Mouse (Mus musculus): ENCODE results near the gene Rbp4. TPM values are rescaled to one million over a fixed set of nuclear protein-coding genes. Genes with fewer than 3 reads are reported as not detected.

The Rbp4 gene
- polyA plus RNA-seq, 1 experiment from 2014 or later: 19.8 TPM

GRCm38 (mm10) chr19:38096858-38097758, 28.0 kb downstream of the Rbp4 start, which contains the start of gene Ffar4:
TSS of gene Ffar4 (plus strand) at chr19:38097071.
- H3K4me1 ChIP-seq (replicated peaks; ENCODE audit: control insufficient read depth, insufficient read depth, low read length): 0 out of 2 replicates have a peak, but pooled peaks cover 6% of the 10 kb centered on the region
- under 1% methylated on average over 76 of the region's 77 CpGs for WGBS
- peaks cover 34% of the 10 kb centered on the region for H3K27me3 ChIP-seq (ENCODE audit: control insufficient read depth, insufficient read depth, low read depth, low read length)
- H3K4me3 ChIP-seq (ENCODE audit: low read length): peak within 1 kb of the TSS; percentile 40
- peak; percentile 73 for ATAC-seq (ENCODE audit: low read depth)
- H3K9ac ChIP-seq (ENCODE audit: low read length): peak within 1 kb of the TSS; percentile 31; the same call in 1 of the 2 replicates
- no peaks in the 10 kb centered on the region for H3K9me3 ChIP-seq (ENCODE audit: control insufficient read depth, low read length)
- H3K4me2 ChIP-seq (ENCODE audit: low read depth, low read length): peak within 1 kb of the TSS; percentile 64
- H3K27ac ChIP-seq (ENCODE audit: low read length): no peak within 1 kb of the TSS
- no peaks in the 10 kb centered on the region for H3K36me3 ChIP-seq (ENCODE audit: control insufficient read depth, insufficient read depth, low read length)

GRCm38 (mm10) chr19:38096231-38096630, 28.9 kb downstream of the Rbp4 start:
- H3K27me3 ChIP-seq (ENCODE audit: control insufficient read depth, insufficient read depth, low read depth, low read length): peaks cover 34% of the 10 kb centered on the region
- H3K9ac ChIP-seq (ENCODE audit: low read length): no peak overlapping the region
- peaks cover 10% of the 10 kb centered on the region; the same call in 1 of the 2 replicates for H3K4me1 ChIP-seq (replicated peaks; ENCODE audit: control insufficient read depth, insufficient read depth, low read length)
- no peaks in the 10 kb centered on the region for H3K36me3 ChIP-seq (ENCODE audit: control insufficient read depth, insufficient read depth, low read length)
- 8% methylated on average over 4 of the region's 4 CpGs for WGBS
- no peaks in the 10 kb centered on the region for H3K9me3 ChIP-seq (ENCODE audit: control insufficient read depth, low read length)
- no peak overlapping the region for H3K4me2 ChIP-seq (ENCODE audit: low read depth, low read length)
- H3K4me3 ChIP-seq (ENCODE audit: low read length): no peak overlapping the region
- ATAC-seq (ENCODE audit: low read depth): no peak
- no peak overlapping the region for H3K27ac ChIP-seq (ENCODE audit: low read length)

- 51% methylated on average over 4 of the region's 4 CpGs for WGBS
- peaks cover 10% of the 10 kb centered on the region for H3K27me3 ChIP-seq (ENCODE audit: control insufficient read depth, insufficient read depth, low read depth, low read length)
- H3K9me3 ChIP-seq (ENCODE audit: control insufficient read depth, low read length): no peaks in the 10 kb centered on the region
- ATAC-seq (ENCODE audit: low read depth): no peak
- no peak overlapping the region for H3K9ac ChIP-seq (ENCODE audit: low read length)
- H3K27ac ChIP-seq (ENCODE audit: low read length): peak overlapping the region; percentile 5; the same call in 1 of the 2 replicates
- H3K4me1 ChIP-seq (replicated peaks; ENCODE audit: control insufficient read depth, insufficient read depth, low read length): peaks cover 4% of the 10 kb centered on the region; the same call in 1 of the 2 replicates
- no peak overlapping the region for H3K4me2 ChIP-seq (ENCODE audit: low read depth, low read length)
- no peak overlapping the region for H3K4me3 ChIP-seq (ENCODE audit: low read length)
- H3K36me3 ChIP-seq (ENCODE audit: control insufficient read depth, insufficient read depth, low read length): no peaks in the 10 kb centered on the region
These were observed 33.5 kb downstream of the Rbp4 start for GRCm38 (mm10) chr19:38091512-38091985.

GRCm38 (mm10) chr19:38089358-38089757, 35.7 kb downstream of the Rbp4 start:
- peaks cover under 1% of the 10 kb centered on the region; the same call in 1 of the 2 replicates for H3K27me3 ChIP-seq (ENCODE audit: control insufficient read depth, insufficient read depth, low read depth, low read length)
- no peak overlapping the region for H3K4me3 ChIP-seq (ENCODE audit: low read length)
- 61% methylated on average over 8 of the region's 8 CpGs for WGBS
- no peak overlapping the region for H3K9ac ChIP-seq (ENCODE audit: low read length)
- no peak for ATAC-seq (ENCODE audit: low read depth)
- no peak overlapping the region for H3K4me2 ChIP-seq (ENCODE audit: low read depth, low read length)
- no peak overlapping the region for H3K27ac ChIP-seq (ENCODE audit: low read length)
- H3K9me3 ChIP-seq (ENCODE audit: control insufficient read depth, low read length): no peaks in the 10 kb centered on the region
- peaks cover 4% of the 10 kb centered on the region; the same call in 1 of the 2 replicates for H3K4me1 ChIP-seq (replicated peaks; ENCODE audit: control insufficient read depth, insufficient read depth, low read length)
- no peaks in the 10 kb centered on the region for H3K36me3 ChIP-seq (ENCODE audit: control insufficient read depth, insufficient read depth, low read length)

- Histone ChIP-seq H3K4me2 (ENCODE audit: low read depth, low read length) (no peak overlapping the region), H3K27ac (ENCODE audit: low read length) (no peak overlapping the region), H3K4me3 (ENCODE audit: low read length) (no peak overlapping the region), H3K27me3 (ENCODE audit: control insufficient read depth, insufficient read depth, low read depth, low read length) (no peaks in the 10 kb centered on the region), H3K36me3 (ENCODE audit: control insufficient read depth, insufficient read depth, low read length) (no peaks in the 10 kb centered on the region), H3K9me3 (ENCODE audit: control insufficient read depth, low read length) (no peaks in the 10 kb centered on the region), H3K4me1 (replicated peaks; ENCODE audit: control insufficient read depth, insufficient read depth, low read length) (peaks cover 4% of the 10 kb centered on the region; the same call in 1 of the 2 replicates), H3K9ac (ENCODE audit: low read length) (no peak overlapping the region)
- 40% methylated on average over 11 of the region's 11 CpGs for WGBS
- peak; percentile 95 for ATAC-seq (ENCODE audit: low read depth)
These were observed 38.0 kb downstream of the Rbp4 start for GRCm38 (mm10) chr19:38086948-38087551.

GRCm38 (mm10) chr19:38085841-38086240, 39.2 kb downstream of the Rbp4 start:
- no peaks in the 10 kb centered on the region for H3K4me1 ChIP-seq (replicated peaks; ENCODE audit: control insufficient read depth, insufficient read depth, low read length)
- no peak for ATAC-seq (ENCODE audit: low read depth)
- no peak overlapping the region for H3K9ac ChIP-seq (ENCODE audit: low read length)
- no peaks in the 10 kb centered on the region for H3K9me3 ChIP-seq (ENCODE audit: control insufficient read depth, low read length)
- H3K27ac ChIP-seq (ENCODE audit: low read length): no peak overlapping the region
- H3K36me3 ChIP-seq (ENCODE audit: control insufficient read depth, insufficient read depth, low read length): no peaks in the 10 kb centered on the region
- H3K27me3 ChIP-seq (ENCODE audit: control insufficient read depth, insufficient read depth, low read depth, low read length): no peaks in the 10 kb centered on the region
- H3K4me3 ChIP-seq (ENCODE audit: low read length): no peak overlapping the region
- WGBS: 81% methylated on average over 4 of the region's 4 CpGs
- H3K4me2 ChIP-seq (ENCODE audit: low read depth, low read length): no peak overlapping the region

- 35% methylated on average over 5 of the region's 5 CpGs for WGBS
- no peak for ATAC-seq (ENCODE audit: low read depth)
- Histone ChIP-seq H3K36me3 (ENCODE audit: control insufficient read depth, insufficient read depth, low read length) (no peaks in the 10 kb centered on the region), H3K27me3 (ENCODE audit: control insufficient read depth, insufficient read depth, low read depth, low read length) (no peaks in the 10 kb centered on the region), H3K9ac (ENCODE audit: low read length) (no peak overlapping the region), H3K27ac (ENCODE audit: low read length) (no peak overlapping the region), H3K9me3 (ENCODE audit: control insufficient read depth, low read length) (no peaks in the 10 kb centered on the region), H3K4me2 (ENCODE audit: low read depth, low read length) (no peak overlapping the region), H3K4me1 (replicated peaks; ENCODE audit: control insufficient read depth, insufficient read depth, low read length) (no peaks in the 10 kb centered on the region), H3K4me3 (ENCODE audit: low read length) (no peak overlapping the region)
These were observed 42.1 kb downstream of the Rbp4 start for GRCm38 (mm10) chr19:38082931-38083525.

GRCm38 (mm10) chr19:38081361-38081760, 43.7 kb downstream of the Rbp4 start:
- no peaks in the 10 kb centered on the region for H3K36me3 ChIP-seq (ENCODE audit: control insufficient read depth, insufficient read depth, low read length)
- no peak overlapping the region for H3K9ac ChIP-seq (ENCODE audit: low read length)
- no peak overlapping the region for H3K4me3 ChIP-seq (ENCODE audit: low read length)
- no peak overlapping the region for H3K4me2 ChIP-seq (ENCODE audit: low read depth, low read length)
- WGBS: 49% methylated on average over 3 of the region's 3 CpGs
- no peaks in the 10 kb centered on the region for H3K9me3 ChIP-seq (ENCODE audit: control insufficient read depth, low read length)
- no peak overlapping the region for H3K27ac ChIP-seq (ENCODE audit: low read length)
- no peaks in the 10 kb centered on the region for H3K27me3 ChIP-seq (ENCODE audit: control insufficient read depth, insufficient read depth, low read depth, low read length)
- no peaks in the 10 kb centered on the region for H3K4me1 ChIP-seq (replicated peaks; ENCODE audit: control insufficient read depth, insufficient read depth, low read length)
- no peak for ATAC-seq (ENCODE audit: low read depth)
